Mouse (Mus musculus): Measurements from ENCODE around the gene Prss57. TPM values are rescaled to one million over a fixed set of nuclear protein-coding genes. Genes with fewer than 3 reads are reported as not detected.

Gene Prss57
- polyA plus RNA-seq, 1 experiment = 0.02 TPM

GRCm38 (mm10) chr10:79740863-79741262, 49.9 kb downstream of the Prss57 start:
- Histone ChIP-seq H3K9me3 (ENCODE audit: control insufficient read depth, low read length) (peaks cover 25% of the 10 kb centered on the region), H3K27me3 (ENCODE audit: control insufficient read depth) (no peaks in the 10 kb centered on the region), H3K4me1 (ENCODE audit: control insufficient read depth) (peaks cover 14% of the 10 kb centered on the region), H3K36me3 (ENCODE audit: control insufficient read depth) (peaks cover 85% of the 10 kb centered on the region), H3K4me3 (replicated peaks) (no peak overlapping the region)
- no peak for TF ChIP-seq GATA1 (IDR thresholded peaks at IDR 0.05; ENCODE audit: low read length)
- no peak for TF ChIP-seq TAL1 (IDR thresholded peaks at IDR 0.05; ENCODE audit: low read length)

DNA sequence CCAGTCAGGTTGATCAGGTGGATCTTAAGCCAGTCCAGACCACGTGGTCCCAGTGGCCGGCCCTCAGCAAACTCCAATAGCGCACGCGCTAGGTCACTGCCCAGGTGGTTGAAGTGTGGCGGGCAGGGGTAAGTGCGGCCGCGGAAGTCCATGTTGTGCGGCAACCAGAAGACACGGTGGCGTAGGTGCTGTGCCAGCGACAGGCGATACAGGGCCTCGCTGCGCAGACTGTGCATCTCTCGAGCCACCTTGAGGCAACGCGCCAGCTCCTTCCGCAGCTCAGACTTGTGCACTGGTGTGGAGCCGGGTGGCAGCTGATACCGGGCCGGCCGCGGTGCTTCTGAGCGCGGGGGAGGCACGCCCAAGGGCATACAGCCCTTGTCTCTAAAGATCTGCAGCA, 51.5 kb downstream of the Prss57 start:
- Histone ChIP-seq H3K9me3 (ENCODE audit: control insufficient read depth, low read length) (peaks cover 42% of the 10 kb centered on the region), H3K4me1 (ENCODE audit: control insufficient read depth) (peaks cover 2% of the 10 kb centered on the region; the same call in 1 of the 2 replicates), H3K36me3 (ENCODE audit: control insufficient read depth) (peaks cover 96% of the 10 kb centered on the region), H3K4me3 (replicated peaks) (no peak overlapping the region), H3K27me3 (ENCODE audit: control insufficient read depth) (no peaks in the 10 kb centered on the region)
- TF ChIP-seq TAL1 (IDR thresholded peaks at IDR 0.05; ENCODE audit: low read length) (no peak), GATA1 (IDR thresholded peaks at IDR 0.05; ENCODE audit: low read length) (no peak)

- Histone ChIP-seq H3K27me3 (ENCODE audit: control insufficient read depth) (no peaks in the 10 kb centered on the region), H3K36me3 (ENCODE audit: control insufficient read depth) (peaks cover 92% of the 10 kb centered on the region), H3K4me3 (replicated peaks) (no peak overlapping the region), H3K4me1 (ENCODE audit: control insufficient read depth) (no peaks in the 10 kb centered on the region; the same call in 1 of the 2 replicates), H3K9me3 (ENCODE audit: control insufficient read depth, low read length) (peaks cover 47% of the 10 kb centered on the region)
- TF ChIP-seq TAL1 (IDR thresholded peaks at IDR 0.05; ENCODE audit: low read length) (no peak), GATA1 (IDR thresholded peaks at IDR 0.05; ENCODE audit: low read length) (no peak)
Observed at GRCm38 (mm10) chr10:79738259-79738658, 52.5 kb downstream of the Prss57 start.

DNA sequence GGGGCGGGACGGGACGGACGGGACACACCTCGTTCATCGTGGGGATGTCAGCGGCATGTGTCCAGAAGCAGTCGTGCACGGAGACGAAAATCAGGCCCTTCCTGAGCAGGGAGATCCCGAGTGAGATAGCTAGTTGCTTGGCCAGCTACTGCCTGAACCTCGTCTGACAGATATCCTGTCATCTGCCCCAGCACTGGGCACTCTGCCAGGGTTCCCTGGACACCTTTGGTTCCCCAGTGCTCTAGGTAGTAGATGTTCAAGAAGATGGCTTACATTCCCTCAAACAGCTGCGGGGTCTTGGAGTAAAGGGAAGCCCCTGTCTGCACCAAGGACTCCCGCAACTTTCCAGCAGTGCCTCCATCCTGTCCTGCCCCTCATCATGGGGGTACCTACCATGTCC, 54.1 kb downstream of the Prss57 start:
- Histone ChIP-seq H3K27me3 (ENCODE audit: control insufficient read depth) (no peaks in the 10 kb centered on the region), H3K9me3 (ENCODE audit: control insufficient read depth, low read length) (peaks cover 47% of the 10 kb centered on the region), H3K36me3 (ENCODE audit: control insufficient read depth) (peaks cover 79% of the 10 kb centered on the region), H3K4me1 (ENCODE audit: control insufficient read depth) (no peaks in the 10 kb centered on the region; the same call in 1 of the 2 replicates), H3K4me3 (replicated peaks) (no peak overlapping the region)
- TF ChIP-seq TAL1 (IDR thresholded peaks at IDR 0.05; ENCODE audit: low read length) (no peak), GATA1 (IDR thresholded peaks at IDR 0.05; ENCODE audit: low read length) (no peak)

DNA sequence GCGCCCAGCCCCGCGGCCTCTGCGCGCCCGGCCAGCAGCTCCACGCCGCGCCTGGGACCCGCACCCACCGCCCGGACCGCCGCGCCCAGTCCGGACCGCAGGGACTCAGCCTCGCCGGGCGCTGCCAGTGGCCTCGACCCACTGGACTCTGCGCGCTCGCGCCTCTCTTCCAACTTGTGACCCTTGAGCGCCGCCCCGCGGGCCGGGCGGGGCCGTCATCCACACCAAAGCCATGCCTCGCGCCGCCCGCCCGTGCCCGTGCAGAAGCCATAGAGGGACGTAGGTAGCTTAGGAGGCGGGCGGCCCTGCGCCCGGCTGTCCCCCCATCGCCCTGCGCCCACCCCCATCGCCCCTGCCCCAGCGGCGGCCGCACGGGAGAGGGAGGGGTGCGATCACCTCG, 55.4 kb downstream of the Prss57 start:
- TF ChIP-seq TAL1 (IDR thresholded peaks at IDR 0.05; ENCODE audit: low read length) (no peak), GATA1 (IDR thresholded peaks at IDR 0.05; ENCODE audit: low read length) (no peak)
- H3K4me3 ChIP-seq (replicated peaks) = no peak overlapping the region
- no peaks in the 10 kb centered on the region for H3K27me3 ChIP-seq (ENCODE audit: control insufficient read depth)
- peaks cover 66% of the 10 kb centered on the region for H3K36me3 ChIP-seq (ENCODE audit: control insufficient read depth)
- H3K4me1 ChIP-seq (ENCODE audit: control insufficient read depth) = no peaks in the 10 kb centered on the region; the same call in 1 of the 2 replicates
- peaks cover 47% of the 10 kb centered on the region for H3K9me3 ChIP-seq (ENCODE audit: control insufficient read depth, low read length)

GRCm38 (mm10) chr10:79733847-79734246, 56.9 kb downstream of the Prss57 start:
- no peak for TF ChIP-seq GATA1 (IDR thresholded peaks at IDR 0.05; ENCODE audit: low read length)
- TF ChIP-seq TAL1 (IDR thresholded peaks at IDR 0.05; ENCODE audit: low read length) = no peak
- peaks cover 1% of the 10 kb centered on the region; the same call in 1 of the 2 replicates for H3K27me3 ChIP-seq (ENCODE audit: control insufficient read depth)
- peaks cover 51% of the 10 kb centered on the region for H3K36me3 ChIP-seq (ENCODE audit: control insufficient read depth)
- no peak overlapping the region for H3K4me3 ChIP-seq (replicated peaks)
- H3K4me1 ChIP-seq (ENCODE audit: control insufficient read depth) = no peaks in the 10 kb centered on the region
- H3K9me3 ChIP-seq (ENCODE audit: control insufficient read depth, low read length) = peaks cover 37% of the 10 kb centered on the region

GRCm38 (mm10) chr10:79732500-79732899, 58.3 kb downstream of the Prss57 start:
- TF ChIP-seq GATA1 (IDR thresholded peaks at IDR 0.05; ENCODE audit: low read length) = no peak
- TF ChIP-seq TAL1 (IDR thresholded peaks at IDR 0.05; ENCODE audit: low read length) = no peak
- Histone ChIP-seq H3K4me1 (ENCODE audit: control insufficient read depth) (no peaks in the 10 kb centered on the region), H3K27me3 (ENCODE audit: control insufficient read depth) (peaks cover 12% of the 10 kb centered on the region), H3K4me3 (replicated peaks) (no peak overlapping the region), H3K36me3 (ENCODE audit: control insufficient read depth) (peaks cover 37% of the 10 kb centered on the region), H3K9me3 (ENCODE audit: control insufficient read depth, low read length) (peaks cover 35% of the 10 kb centered on the region)

Other genes with a start within 250 kb of the Prss57 start
- 1.7 TPM in 2 replicates for gene Mier2, start 235.8 kb downstream of the Prss57 start, polyA plus RNA-seq (2012)
- not detected in 2 replicates for gene Theg, start 203.6 kb downstream of the Prss57 start, polyA plus RNA-seq (2012)
- gene C2cd4c, start 176.9 kb downstream of the Prss57 start, polyA plus RNA-seq (2012) = not detected in 2 replicates
- gene Shc2, start 153.0 kb downstream of the Prss57 start, polyA plus RNA-seq (2012) = not detected in 2 replicates
- gene Odf3l2, start 145.2 kb downstream of the Prss57 start, polyA plus RNA-seq (2012) = not detected in 2 replicates
- 0.03 TPM in 1 of 2 replicates, not detected in the other for gene Madcam1, start 126.4 kb downstream of the Prss57 start, polyA plus RNA-seq (2012)
- gene Tpgs1, start 121.6 kb downstream of the Prss57 start, polyA plus RNA-seq (2012) = 15.5 and 17.8 TPM in 2 replicates
- 65.0 and 72.0 TPM in 2 replicates for gene Cdc34, start 108.8 kb downstream of the Prss57 start, polyA plus RNA-seq (2012)
- gene Gzmm, start 101.9 kb downstream of the Prss57 start, polyA plus RNA-seq (2012) = 0.08 and 0.09 TPM in 2 replicates
- gene Bsg, start 86.5 kb downstream of the Prss57 start, polyA plus RNA-seq (2012) = 836 and 840 TPM in 2 replicates
- gene Hcn2, start 74.3 kb downstream of the Prss57 start, polyA plus RNA-seq (2012) = 0.08 and 0.15 TPM in 2 replicates
- 2.1 and 2.5 TPM in 2 replicates for gene Polrmt, start 44.4 kb downstream of the Prss57 start, polyA plus RNA-seq (2012)
- not detected in 2 replicates for gene Fgf22, start 35.9 kb downstream of the Prss57 start, polyA plus RNA-seq (2012)
- gene Rnf126, start 24.0 kb downstream of the Prss57 start, polyA plus RNA-seq (2012) = 35.3 and 45.1 TPM in 2 replicates
- 0.02 and 0.04 TPM in 2 replicates for gene Fstl3, start 13.7 kb downstream of the Prss57 start, polyA plus RNA-seq (2012)
- 0.34 and 0.52 TPM in 2 replicates for gene Palm, start 2.6 kb upstream of the Prss57 start, polyA plus RNA-seq (2012)
- gene Misp, start 30.0 kb upstream of the Prss57 start, polyA plus RNA-seq (2012) = not detected in 2 replicates
- gene Ptbp1, start 63.5 kb upstream of the Prss57 start, polyA plus RNA-seq (2012) = 46.1 and 67.9 TPM in 2 replicates
- gene Prtn3, start 83.5 kb upstream of the Prss57 start, polyA plus RNA-seq (2012) = 3.5 TPM in 2 replicates
- 0.06 and 0.11 TPM in 2 replicates for gene Plppr3, start 83.7 kb upstream of the Prss57 start, polyA plus RNA-seq (2012)
- 1.5 and 1.8 TPM in 2 replicates for gene Elane, start 95.3 kb upstream of the Prss57 start, polyA plus RNA-seq (2012)
- not detected in 2 replicates for gene Cfd, start 99.9 kb upstream of the Prss57 start, polyA plus RNA-seq (2012)
- gene Med16, start 118.0 kb upstream of the Prss57 start, polyA plus RNA-seq (2012) = 4.1 and 4.9 TPM in 2 replicates
- 0.21 TPM in 1 of 2 replicates, not detected in the other for gene Gm26602, start 119.9 kb upstream of the Prss57 start, polyA plus RNA-seq (2012)
- gene Kiss1r, start 126.0 kb upstream of the Prss57 start, polyA plus RNA-seq (2012) = 0.01 TPM in 1 of 2 replicates, not detected in the other
- gene R3hdm4, start 130.2 kb upstream of the Prss57 start, polyA plus RNA-seq (2012) = 9.9 and 13.0 TPM in 2 replicates
- 1.0 and 1.4 TPM in 2 replicates for gene Arid3a, start 136.1 kb upstream of the Prss57 start, polyA plus RNA-seq (2012)
- 4.4 and 4.9 TPM in 2 replicates for gene Wdr18, start 169.2 kb upstream of the Prss57 start, polyA plus RNA-seq (2012)
- gene Grin3b, start 179.8 kb upstream of the Prss57 start, polyA plus RNA-seq (2012) = 0.01 TPM in 1 of 2 replicates, not detected in the other
- gene Tmem259, start 193.4 kb upstream of the Prss57 start, polyA plus RNA-seq (2012) = 47.6 and 49.5 TPM in 2 replicates
- 0.59 and 0.74 TPM in 2 replicates for gene Cnn2, start 197.6 kb upstream of the Prss57 start, polyA plus RNA-seq (2012)
- 7.6 and 7.9 TPM in 2 replicates for gene Abca7, start 205.5 kb upstream of the Prss57 start, polyA plus RNA-seq (2012)
- 1.5 and 1.7 TPM in 2 replicates for gene Arhgap45, start 225.7 kb upstream of the Prss57 start, polyA plus RNA-seq (2012)
- gene Polr2e, start 248.8 kb upstream of the Prss57 start, polyA plus RNA-seq (2012) = 11.9 and 17.1 TPM in 2 replicates